Mouse (Mus musculus): ENCODE results near the gene Ccdc171. TPM values are rescaled to one million over a fixed set of nuclear protein-coding genes. Genes with fewer than 3 reads are reported as not detected.
"Not testable (repeated sequence)": the region's sequence is repeated elsewhere in the genome, so short reads cannot be mapped to it uniquely, and the experiment has no call there.

Gene Ccdc171
- total and polyA plus RNA-seq, 3 experiments: 0.45 to 1.2 (median 0.94) TPM

- no peak overlapping the region for H3K9ac ChIP-seq (ENCODE audit: low read depth, low read length)
- intact Hi-C loops (cut with DNase I): no loop called here
- no peak for DNase-seq
- no peaks in the 10 kb centered on the region for H3K27me3 ChIP-seq (ENCODE audit: control insufficient read depth, insufficient read depth, low read length)
- no peaks in the 10 kb centered on the region for H3K36me3 ChIP-seq (ENCODE audit: control insufficient read depth, insufficient read depth, low read length)
- WGBS: 64% methylated on average over 3 of the region's 3 CpGs
- no peaks in the 10 kb centered on the region for H3K79me2 ChIP-seq (replicated peaks; ENCODE audit: control insufficient read depth, insufficient read depth, low read length)
- TF ChIP-seq CTCF (IDR thresholded peaks at IDR 0.05) (no peak), POLR2A (IDR thresholded peaks at IDR 0.05; ENCODE audit: insufficient read depth, low read depth, low read length) (no peak), EP300 (IDR thresholded peaks at IDR 0.05; ENCODE audit: insufficient read depth, low read depth, low read length) (no peak)
- no peak overlapping the region for H3K27ac ChIP-seq
- H3K4me3 ChIP-seq: no peak overlapping the region
- no peaks in the 10 kb centered on the region for H3K4me1 ChIP-seq (ENCODE audit: control insufficient read depth, insufficient read depth, low read length)
Measured at GRCm38 (mm10) chr4:83512217-83512616, 13.1 kb upstream of the Ccdc171 start.

DNA sequence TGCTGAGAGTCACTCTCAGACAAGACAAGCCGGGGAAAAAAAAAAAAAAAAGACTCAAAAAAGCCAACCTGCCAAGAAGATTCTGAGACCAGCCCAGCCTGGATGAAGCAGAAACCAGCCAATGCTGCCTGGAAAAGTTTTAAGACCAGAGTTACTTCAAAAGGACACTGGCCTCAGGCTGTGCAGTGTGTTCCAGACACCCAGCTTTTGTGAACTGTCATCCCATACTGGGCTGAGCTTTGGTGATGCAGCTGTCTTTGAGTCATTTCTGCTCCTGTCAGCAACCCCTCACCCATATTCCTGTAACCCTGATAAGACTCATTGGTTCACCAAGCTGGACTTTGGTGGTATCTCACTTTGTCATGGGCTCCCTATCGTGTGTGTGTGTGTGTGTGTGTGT, 12.7 kb upstream of the Ccdc171 start:
- Histone ChIP-seq H3K27ac (no peak overlapping the region), H3K9ac (ENCODE audit: low read depth, low read length) (no peak overlapping the region), H3K36me3 (ENCODE audit: control insufficient read depth, insufficient read depth, low read length) (no peaks in the 10 kb centered on the region), H3K27me3 (ENCODE audit: control insufficient read depth, insufficient read depth, low read length) (no peaks in the 10 kb centered on the region), H3K79me2 (replicated peaks; ENCODE audit: control insufficient read depth, insufficient read depth, low read length) (no peaks in the 10 kb centered on the region), H3K4me3 (no peak overlapping the region), H3K4me1 (ENCODE audit: control insufficient read depth, insufficient read depth, low read length) (no peaks in the 10 kb centered on the region)
- intact Hi-C loops (cut with DNase I): no loop called here
- 50% methylated on average over 2 of the region's 2 CpGs for WGBS
- DNase-seq: no peak
- no peak for TF ChIP-seq EP300 (IDR thresholded peaks at IDR 0.05; ENCODE audit: insufficient read depth, low read depth, low read length)
- TF ChIP-seq POLR2A (IDR thresholded peaks at IDR 0.05; ENCODE audit: insufficient read depth, low read depth, low read length): no peak
- no peak for TF ChIP-seq CTCF (IDR thresholded peaks at IDR 0.05)

- H3K4me3 ChIP-seq: no peak overlapping the region
- no peak overlapping the region for H3K27ac ChIP-seq
- H3K4me1 ChIP-seq (ENCODE audit: control insufficient read depth, insufficient read depth, low read length): no peaks in the 10 kb centered on the region
- H3K27me3 ChIP-seq (ENCODE audit: control insufficient read depth, insufficient read depth, low read length): no peaks in the 10 kb centered on the region
- WGBS: 77% methylated on average over 1 of the region's 1 CpGs
- no peak for TF ChIP-seq EP300 (IDR thresholded peaks at IDR 0.05; ENCODE audit: insufficient read depth, low read depth, low read length)
- TF ChIP-seq POLR2A (IDR thresholded peaks at IDR 0.05; ENCODE audit: insufficient read depth, low read depth, low read length): no peak
- no peak for TF ChIP-seq CTCF (IDR thresholded peaks at IDR 0.05)
- no peaks in the 10 kb centered on the region for H3K79me2 ChIP-seq (replicated peaks; ENCODE audit: control insufficient read depth, insufficient read depth, low read length)
- intact Hi-C loops (cut with DNase I): no loop called here
- H3K9ac ChIP-seq (ENCODE audit: low read depth, low read length): no peak overlapping the region
- no peak for DNase-seq
- no peaks in the 10 kb centered on the region for H3K36me3 ChIP-seq (ENCODE audit: control insufficient read depth, insufficient read depth, low read length)
Measured at GRCm38 (mm10) chr4:83514183-83514582, 11.2 kb upstream of the Ccdc171 start.

GRCm38 (mm10) chr4:83514976-83515669, 10.2 kb upstream of the Ccdc171 start:
- WGBS: 76% methylated on average over 10 of the region's 10 CpGs
- TF ChIP-seq EP300 (IDR thresholded peaks at IDR 0.05; ENCODE audit: insufficient read depth, low read depth, low read length) (no peak), CTCF (IDR thresholded peaks at IDR 0.05) (0 out of 2 replicates have a peak, but pooled peaks have one; percentile 17), POLR2A (IDR thresholded peaks at IDR 0.05; ENCODE audit: insufficient read depth, low read depth, low read length) (no peak)
- Histone ChIP-seq H3K9ac (ENCODE audit: low read depth, low read length) (no peak overlapping the region), H3K4me3 (no peak overlapping the region), H3K27me3 (ENCODE audit: control insufficient read depth, insufficient read depth, low read length) (no peaks in the 10 kb centered on the region), H3K79me2 (replicated peaks; ENCODE audit: control insufficient read depth, insufficient read depth, low read length) (no peaks in the 10 kb centered on the region), H3K4me1 (ENCODE audit: control insufficient read depth, insufficient read depth, low read length) (no peaks in the 10 kb centered on the region), H3K27ac (no peak overlapping the region), H3K36me3 (ENCODE audit: control insufficient read depth, insufficient read depth, low read length) (no peaks in the 10 kb centered on the region)
- intact Hi-C loops (cut with DNase I): no loop called here
- no peak for DNase-seq

GRCm38 (mm10) chr4:83516144-83516543, 9.2 kb upstream of the Ccdc171 start:
- H3K9ac ChIP-seq (ENCODE audit: low read depth, low read length); H3K27me3 ChIP-seq (ENCODE audit: control insufficient read depth, insufficient read depth, low read length); H3K4me1 ChIP-seq (ENCODE audit: control insufficient read depth, insufficient read depth, low read length); DNase-seq; H3K36me3 ChIP-seq (ENCODE audit: control insufficient read depth, insufficient read depth, low read length); H3K27ac ChIP-seq; H3K4me3 ChIP-seq; H3K79me2 ChIP-seq (replicated peaks; ENCODE audit: control insufficient read depth, insufficient read depth, low read length); intact Hi-C loops (cut with DNase I): not testable (repeated sequence)
- 88% methylated on average over 5 of the region's 6 CpGs for WGBS

GRCm38 (mm10) chr4:83519148-83519547, 6.2 kb upstream of the Ccdc171 start:
- intact Hi-C loops (cut with DNase I): no loop called here
- Histone ChIP-seq H3K4me3 (no peak overlapping the region), H3K4me1 (ENCODE audit: control insufficient read depth, insufficient read depth, low read length) (no peaks in the 10 kb centered on the region), H3K79me2 (replicated peaks; ENCODE audit: control insufficient read depth, insufficient read depth, low read length) (no peaks in the 10 kb centered on the region), H3K27ac (no peak overlapping the region), H3K36me3 (ENCODE audit: control insufficient read depth, insufficient read depth, low read length) (no peaks in the 10 kb centered on the region), H3K27me3 (ENCODE audit: control insufficient read depth, insufficient read depth, low read length) (no peaks in the 10 kb centered on the region), H3K9ac (ENCODE audit: low read depth, low read length) (no peak overlapping the region)
- DNase-seq: no peak
- WGBS: 50% methylated on average over 2 of the region's 2 CpGs
- TF ChIP-seq CTCF (IDR thresholded peaks at IDR 0.05) (no peak), EP300 (IDR thresholded peaks at IDR 0.05; ENCODE audit: insufficient read depth, low read depth, low read length) (no peak), POLR2A (IDR thresholded peaks at IDR 0.05; ENCODE audit: insufficient read depth, low read depth, low read length) (no peak)

Measured in heart, adult 2 months (tissue).